Mouse (Mus musculus) midbrain, embryonic 15.5 days (tissue): Measurements from ENCODE around the gene Kctd8. TPM values are rescaled to one million over a fixed set of nuclear protein-coding genes. Genes with fewer than 3 reads are reported as not detected.

ENCODE experiments used
- ATAC-seq: fragments of 200-750 bp; cut with Nextera tagmentation; replicated peaks from 2 replicates; pipeline ENCODE4 v1.8.0; 2017; ENCODE audit warnings: moderate TSS enrichment
- H3K27ac ChIP-seq: fragments of 300-500 bp; sonication (generic); 2 replicates; pipeline ENCODE4 v1.5.1; 2015; ENCODE audit warnings: mild to moderate bottlenecking, inconsistent platforms
- H3K27me3 ChIP-seq: fragments of 300-500 bp; sonication (generic); replicated peaks from 2 replicates; pipeline ENCODE4 v1.6.1; 2015; ENCODE audit warnings: inconsistent platforms
- H3K36me3 ChIP-seq: fragments of 300-500 bp; sonication (generic); replicated peaks from 2 replicates; pipeline ENCODE4 v1.6.1; 2015; ENCODE audit warnings: inconsistent platforms
- H3K4me1 ChIP-seq: fragments of 300-500 bp; sonication (generic); 2 replicates; pipeline ENCODE4 v1.6.1; 2015; ENCODE audit warnings: inconsistent platforms
- H3K4me2 ChIP-seq: fragments of 300-500 bp; sonication (generic); 2 replicates; pipeline ENCODE4 v1.6.1; 2015; ENCODE audit warnings: inconsistent platforms, mild to moderate bottlenecking, moderate library complexity
- H3K4me3 ChIP-seq: fragments of 300-500 bp; sonication (generic); 2 replicates; pipeline ENCODE4 v1.5.1; 2015; ENCODE audit warnings: mild to moderate bottlenecking, inconsistent platforms
- H3K9ac ChIP-seq: fragments of 300-500 bp; sonication (generic); 2 replicates; pipeline ENCODE4 v1.6.1; 2015; ENCODE audit warnings: mild to moderate bottlenecking, inconsistent platforms
- H3K9me3 ChIP-seq: fragments of 300-500 bp; sonication (generic); 2 replicates; pipeline ENCODE4 v1.6.1; 2016; ENCODE audit warnings: inconsistent platforms
- WGBS: fragments of 180-500 bp; shearing (Covaris S2); methylation state at CpG from one replicate; pipeline ENCODE4 v1.1.7; 2015; ENCODE audit warnings: mixed read lengths; 5-methylcytosine and 5-hydroxymethylcytosine counted together
- polyA plus RNA-seq: library from polyadenylated mRNA; unstranded; fragments of >200 nt; fragmentation: Nextera tagmentation; extraction: Ambion mirVana; gene quantifications from 2 replicates; pipeline ENCODE4 v1.2.1, GENCODE M21; 2015

Gene Kctd8
- polyA plus RNA-seq, result 19.3 and 19.6 TPM in 2 replicates

DNA sequence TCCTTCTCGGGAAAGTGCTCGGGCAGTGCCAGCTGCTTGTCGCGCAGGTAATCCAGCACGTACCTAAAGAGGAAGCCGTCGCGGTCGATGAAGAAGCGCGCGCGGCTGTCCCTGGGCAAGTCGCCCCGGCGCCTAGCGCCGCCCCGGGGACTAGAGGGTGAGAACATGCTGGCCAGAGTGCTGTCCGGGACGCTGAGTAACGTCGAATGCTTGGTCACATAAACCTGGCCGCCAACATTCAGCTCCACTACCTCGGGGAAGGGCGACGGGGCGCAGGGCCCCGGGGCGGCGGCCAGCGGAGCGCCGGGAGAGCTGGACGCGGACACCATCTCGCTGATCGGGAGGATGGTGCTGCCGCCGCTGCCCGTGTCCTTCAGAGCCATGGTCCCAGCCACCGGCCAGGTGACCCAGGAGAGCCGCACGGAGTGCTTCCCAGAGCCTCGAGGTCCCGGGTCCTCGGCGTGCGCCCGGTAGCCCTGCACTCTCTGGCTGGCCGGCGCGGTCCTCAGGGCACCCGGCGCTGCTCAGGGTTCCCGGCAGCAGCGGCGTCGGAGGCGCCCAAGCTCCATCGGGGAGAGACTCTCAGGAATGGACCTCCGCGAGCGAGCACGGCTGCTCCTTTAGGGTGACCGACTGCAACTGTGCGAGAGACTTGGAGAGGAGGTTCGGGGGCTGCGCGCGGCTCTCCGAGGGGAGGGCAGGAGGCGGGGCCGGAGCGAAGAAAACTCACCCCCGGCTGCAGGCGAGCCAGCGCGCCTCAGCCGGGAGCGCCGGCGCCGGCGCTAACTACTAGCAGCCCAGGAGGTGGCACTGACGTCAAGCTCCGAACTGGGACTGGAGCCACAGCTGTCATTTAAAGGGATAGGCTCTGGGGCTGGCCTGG is at the start of gene Kctd8:
Gene Kctd8 (minus strand): TSS at position 761 of the 883 bp plus-strand sequence.
- ATAC-seq, result peak; percentile 95

DNA sequence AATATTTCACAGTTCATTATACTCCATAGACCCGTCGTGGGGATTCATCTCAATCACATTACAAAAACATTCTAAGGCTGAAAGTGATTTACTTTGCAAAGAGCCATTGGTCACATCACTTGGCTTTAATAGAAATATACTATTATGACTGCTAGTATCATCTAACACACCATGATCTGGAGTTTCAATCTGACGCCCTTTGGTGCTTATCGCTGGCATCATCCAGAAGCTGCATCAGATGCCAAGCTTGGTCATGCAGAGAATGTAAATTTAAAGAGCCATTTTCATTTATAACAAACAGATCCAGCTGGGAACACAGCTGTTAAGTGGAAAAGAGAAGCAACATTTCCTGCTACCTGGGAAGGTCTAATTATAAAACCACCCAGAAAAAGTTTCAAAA is 37.6 kb upstream of the Kctd8 start:
- H3K4me3 ChIP-seq, result no peak overlapping the region
- H3K4me1 ChIP-seq, result no peaks in the 10 kb centered on the region
- H3K9me3 ChIP-seq, result no peaks in the 10 kb centered on the region
- H3K4me2 ChIP-seq, result no peak overlapping the region
- H3K27ac ChIP-seq, result no peak overlapping the region
- no peak overlapping the region for H3K9ac ChIP-seq
- no peak for ATAC-seq
- H3K27me3 ChIP-seq, result no peaks in the 10 kb centered on the region
- H3K36me3 ChIP-seq, result no peaks in the 10 kb centered on the region
- WGBS, result 89% methylated on average over 4 of the region's 4 CpGs

More for the DNA sequence above, at the start of gene Kctd8:
- peak within 1 kb of the TSS; percentile 90 for H3K4me2 ChIP-seq
- H3K9ac ChIP-seq, result peak within 1 kb of the TSS; percentile 61
- H3K27me3 ChIP-seq, result no peaks in the 10 kb centered on the region
- H3K9me3 ChIP-seq, result no peaks in the 10 kb centered on the region
- WGBS, result under 1% methylated on average over 87 of the region's 87 CpGs
- peak within 1 kb of the TSS; percentile 67 for H3K27ac ChIP-seq
- H3K4me1 ChIP-seq, result peaks cover 16% of the 10 kb centered on the region; the same call in 1 of the 2 replicates
- H3K36me3 ChIP-seq, result no peaks in the 10 kb centered on the region
- peak within 1 kb of the TSS; percentile 70 for H3K4me3 ChIP-seq

DNA sequence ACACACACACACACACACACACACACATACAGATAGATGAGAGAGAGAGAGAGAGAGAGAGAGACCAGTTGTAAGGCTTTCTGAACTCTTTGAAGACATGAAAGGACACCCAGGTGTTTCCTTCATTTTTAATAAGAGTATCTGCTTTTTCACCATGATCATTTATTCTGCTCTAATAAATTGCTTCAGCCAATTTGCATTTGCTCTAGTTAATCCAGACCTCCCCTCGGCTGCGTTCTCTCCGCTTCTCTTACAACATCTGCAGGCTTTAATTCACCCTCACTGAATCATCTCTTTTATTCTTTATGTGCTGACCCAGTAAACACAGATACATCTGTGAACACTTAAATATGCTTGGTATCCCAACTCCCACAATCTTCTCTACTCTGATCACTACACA is 9.1 kb upstream of the Kctd8 start:
- Histone ChIP-seq H3K9me3 (no peaks in the 10 kb centered on the region), H3K36me3 (no peaks in the 10 kb centered on the region), H3K4me1 (no peaks in the 10 kb centered on the region), H3K27me3 (no peaks in the 10 kb centered on the region), H3K9ac (no peak overlapping the region), H3K4me2 (no peak overlapping the region), H3K27ac (no peak overlapping the region), H3K4me3 (no peak overlapping the region)
- ATAC-seq, result no peak
- 58% methylated on average over 3 of the region's 3 CpGs for WGBS

DNA sequence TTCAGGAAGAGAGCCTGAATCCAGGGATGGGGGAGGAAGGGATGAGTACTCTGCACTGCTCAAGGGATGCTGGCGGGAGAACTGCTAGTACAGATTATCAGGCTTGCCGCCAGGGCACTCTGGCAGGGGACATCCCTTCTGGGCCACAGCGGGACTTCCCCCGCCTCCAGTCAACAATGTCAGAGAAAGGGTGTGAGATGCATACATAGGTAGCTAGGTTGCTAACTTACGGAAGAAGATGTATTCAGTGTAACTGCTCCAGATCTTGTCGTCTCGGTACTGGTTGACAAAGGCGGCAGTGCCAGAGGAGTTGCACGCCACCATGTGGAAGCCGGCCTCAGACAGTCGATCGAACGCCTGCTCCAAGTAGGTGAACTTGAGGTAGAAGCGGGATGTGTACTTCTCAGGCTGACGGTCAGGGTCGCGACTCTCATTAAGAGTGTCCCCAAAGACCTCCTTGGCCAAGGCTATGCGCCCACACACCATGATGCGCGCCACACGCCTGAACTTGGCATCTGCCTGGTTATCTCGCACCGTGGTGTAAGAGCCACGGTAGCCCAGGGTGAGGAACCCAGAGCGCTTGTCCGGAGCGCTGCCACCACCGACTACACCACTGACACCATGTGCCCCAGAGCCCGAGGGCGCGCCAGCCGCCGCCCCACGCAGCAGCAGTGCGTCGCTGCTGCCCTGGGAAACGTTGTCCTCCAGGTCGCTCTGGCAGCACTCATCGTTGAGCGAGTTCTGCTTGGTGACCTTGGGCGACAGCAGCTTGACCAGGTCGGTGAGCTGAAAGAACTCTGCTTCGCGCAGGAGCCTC is 1.2 kb downstream of the Kctd8 start:
- no peaks in the 10 kb centered on the region for H3K27me3 ChIP-seq
- H3K9ac ChIP-seq, result peak overlapping the region; percentile 61
- H3K9me3 ChIP-seq, result no peaks in the 10 kb centered on the region
- peak overlapping the region; percentile 67 for H3K27ac ChIP-seq
- peak overlapping the region; percentile 70 for H3K4me3 ChIP-seq
- H3K4me1 ChIP-seq, result peaks cover 16% of the 10 kb centered on the region; the same call in 1 of the 2 replicates
- H3K36me3 ChIP-seq, result no peaks in the 10 kb centered on the region
- under 1% methylated on average over 44 of the region's 44 CpGs for WGBS
- peak overlapping the region; percentile 90 for H3K4me2 ChIP-seq
- ATAC-seq, result peak; percentile 76

DNA sequence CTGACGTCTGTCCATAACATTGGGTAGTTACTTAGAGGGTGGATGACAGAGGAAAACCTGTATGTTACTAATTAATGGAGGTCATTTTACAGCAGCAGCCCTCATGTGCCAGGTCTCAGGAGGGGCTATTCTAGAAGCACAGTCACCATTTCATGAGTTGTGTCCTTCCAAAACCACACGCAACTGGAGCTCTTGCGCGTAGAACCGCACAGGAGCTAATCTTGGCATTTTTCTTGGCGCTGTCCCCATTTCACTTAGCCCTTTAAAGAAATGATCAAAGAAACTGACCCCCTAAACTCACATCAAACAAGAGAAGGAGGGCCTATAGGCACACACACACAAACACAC is 1.9 kb downstream of the Kctd8 start:
- Histone ChIP-seq H3K4me1 (peaks cover 16% of the 10 kb centered on the region; the same call in 1 of the 2 replicates), H3K27me3 (no peaks in the 10 kb centered on the region), H3K9ac (no peak overlapping the region), H3K36me3 (no peaks in the 10 kb centered on the region), H3K9me3 (no peaks in the 10 kb centered on the region), H3K4me3 (peak overlapping the region; percentile 70), H3K4me2 (peak overlapping the region; percentile 90), H3K27ac (no peak overlapping the region)
- WGBS, result 68% methylated on average over 6 of the region's 6 CpGs
- ATAC-seq, result no peak

DNA sequence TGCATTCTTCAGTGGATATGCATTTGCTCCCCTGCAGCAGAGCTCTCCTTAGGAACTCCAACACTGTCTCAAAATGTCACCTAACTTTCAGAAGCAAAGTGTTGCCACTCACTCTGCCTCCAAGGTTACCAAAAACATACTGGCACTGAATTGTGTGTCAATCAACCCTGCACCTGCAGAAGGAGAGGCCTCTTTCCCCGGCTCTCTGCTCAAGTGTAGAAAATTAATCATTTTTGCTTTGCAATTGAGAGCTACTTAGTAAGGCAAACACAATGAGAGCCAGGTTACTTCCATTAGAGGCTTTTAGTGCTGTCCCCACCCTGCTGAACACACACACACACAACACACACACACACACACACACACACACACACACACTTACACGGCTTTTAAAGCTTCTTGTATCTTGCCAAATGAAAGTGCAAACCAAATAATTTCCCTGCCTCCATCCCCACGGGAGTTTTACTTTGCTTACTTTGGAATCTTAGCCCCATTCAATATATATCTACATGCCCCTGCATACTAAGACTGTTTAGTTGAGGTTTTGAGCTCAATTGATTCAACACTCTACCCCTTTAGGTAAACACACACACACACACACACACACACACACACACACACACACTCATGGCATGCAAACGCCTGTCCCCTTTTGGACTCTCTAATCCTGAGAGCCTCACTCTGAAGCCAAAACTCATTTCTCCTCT is 2.4 kb downstream of the Kctd8 start:
- H3K9me3 ChIP-seq, result no peaks in the 10 kb centered on the region
- H3K4me3 ChIP-seq, result peak overlapping the region; percentile 70
- no peak for ATAC-seq
- no peaks in the 10 kb centered on the region for H3K36me3 ChIP-seq
- H3K4me2 ChIP-seq, result peak overlapping the region; percentile 90
- H3K9ac ChIP-seq, result no peak overlapping the region; the same call in 1 of the 2 replicates
- 38% methylated on average over 4 of the region's 4 CpGs for WGBS
- H3K4me1 ChIP-seq, result peaks cover 16% of the 10 kb centered on the region; the same call in 1 of the 2 replicates
- no peaks in the 10 kb centered on the region for H3K27me3 ChIP-seq
- no peak overlapping the region; the same call in 1 of the 2 replicates for H3K27ac ChIP-seq

DNA sequence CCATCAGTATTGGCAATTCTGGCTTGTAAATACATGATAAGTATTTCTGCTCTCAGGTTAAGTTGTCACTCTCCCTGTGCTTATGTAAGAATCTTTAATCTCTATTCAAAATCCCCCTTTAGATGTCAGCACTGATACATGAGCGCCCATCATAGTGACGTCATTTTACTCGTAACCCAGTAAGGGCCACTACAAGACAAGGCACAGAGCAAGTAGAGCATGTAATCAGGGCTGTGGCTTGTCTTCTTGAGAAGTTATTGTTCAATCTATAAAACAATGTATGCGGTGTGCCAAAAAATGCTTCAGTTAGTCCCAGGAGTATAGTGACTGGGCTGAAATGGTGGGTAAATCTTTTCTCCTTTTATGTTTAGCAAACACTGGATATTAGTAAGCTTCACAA is 13.9 kb downstream of the Kctd8 start:
- Histone ChIP-seq H3K4me1 (no peaks in the 10 kb centered on the region), H3K36me3 (no peaks in the 10 kb centered on the region), H3K9ac (no peak overlapping the region), H3K4me3 (no peak overlapping the region), H3K4me2 (no peak overlapping the region), H3K27ac (no peak overlapping the region), H3K9me3 (no peaks in the 10 kb centered on the region), H3K27me3 (no peaks in the 10 kb centered on the region)
- no peak for ATAC-seq
- WGBS, result 68% methylated on average over 4 of the region's 4 CpGs

DNA sequence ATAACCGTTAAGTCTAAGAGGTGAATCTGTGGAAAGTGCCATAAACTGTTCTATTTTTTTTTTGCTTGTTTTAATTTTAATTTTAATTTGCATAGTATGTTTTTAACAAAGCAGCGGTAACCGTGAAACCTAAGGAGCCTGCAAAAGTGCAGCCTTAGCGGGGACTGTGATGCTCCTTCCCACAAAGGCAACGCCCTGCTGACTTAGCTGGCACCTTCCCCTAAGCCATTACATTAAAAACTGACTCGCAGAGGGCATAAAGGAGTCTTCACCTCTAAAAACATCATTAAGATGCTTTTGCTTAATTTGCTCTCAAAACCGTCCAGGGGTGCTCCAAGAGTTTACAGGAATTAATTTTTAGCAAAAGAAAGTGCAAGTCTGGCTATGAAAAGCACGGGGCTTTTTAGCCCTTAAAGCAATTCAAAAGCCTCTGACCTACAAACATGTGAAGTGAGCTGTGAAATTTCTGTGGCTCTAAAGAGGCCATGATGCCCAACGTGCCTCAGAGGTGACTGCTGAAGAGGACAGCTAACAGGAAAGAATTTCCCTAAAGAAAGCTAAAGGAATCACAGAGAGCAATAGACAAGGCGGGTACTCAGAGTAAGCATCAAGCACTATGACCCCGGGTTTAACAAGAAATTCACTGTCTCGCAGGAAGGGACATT is 16.8 kb downstream of the Kctd8 start:
- no peak overlapping the region for H3K9ac ChIP-seq
- no peaks in the 10 kb centered on the region for H3K9me3 ChIP-seq
- no peak overlapping the region for H3K27ac ChIP-seq
- no peaks in the 10 kb centered on the region for H3K4me1 ChIP-seq
- no peak for ATAC-seq
- no peak overlapping the region for H3K4me2 ChIP-seq
- no peaks in the 10 kb centered on the region for H3K36me3 ChIP-seq
- WGBS, result 42% methylated on average over 12 of the region's 12 CpGs
- H3K27me3 ChIP-seq, result no peaks in the 10 kb centered on the region
- H3K4me3 ChIP-seq, result no peak overlapping the region

DNA sequence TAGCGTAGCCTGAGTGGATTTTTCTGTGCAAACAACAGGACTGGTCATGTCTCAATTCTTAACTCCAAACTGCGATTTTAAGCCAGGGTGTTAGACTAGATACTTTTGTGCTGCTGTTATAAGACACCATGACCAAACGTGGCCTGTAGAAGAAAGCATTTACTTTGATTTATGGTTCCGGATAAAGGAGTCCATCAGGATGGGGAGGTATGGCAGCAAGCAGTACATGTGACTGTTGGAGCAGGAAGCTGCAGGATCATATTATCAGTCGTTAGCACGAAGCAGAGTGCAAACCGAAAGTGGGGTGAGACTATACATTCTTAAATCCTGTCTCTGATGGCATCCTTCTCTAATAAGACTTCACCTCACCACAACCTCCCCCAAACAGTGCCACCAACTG is 28.9 kb downstream of the Kctd8 start:
- Histone ChIP-seq H3K36me3 (no peaks in the 10 kb centered on the region), H3K27me3 (no peaks in the 10 kb centered on the region), H3K9ac (no peak overlapping the region), H3K4me3 (no peak overlapping the region), H3K27ac (no peak overlapping the region), H3K4me1 (no peaks in the 10 kb centered on the region), H3K4me2 (no peak overlapping the region), H3K9me3 (no peaks in the 10 kb centered on the region)
- no peak for ATAC-seq
- WGBS, result 82% methylated on average over 7 of the region's 7 CpGs

DNA sequence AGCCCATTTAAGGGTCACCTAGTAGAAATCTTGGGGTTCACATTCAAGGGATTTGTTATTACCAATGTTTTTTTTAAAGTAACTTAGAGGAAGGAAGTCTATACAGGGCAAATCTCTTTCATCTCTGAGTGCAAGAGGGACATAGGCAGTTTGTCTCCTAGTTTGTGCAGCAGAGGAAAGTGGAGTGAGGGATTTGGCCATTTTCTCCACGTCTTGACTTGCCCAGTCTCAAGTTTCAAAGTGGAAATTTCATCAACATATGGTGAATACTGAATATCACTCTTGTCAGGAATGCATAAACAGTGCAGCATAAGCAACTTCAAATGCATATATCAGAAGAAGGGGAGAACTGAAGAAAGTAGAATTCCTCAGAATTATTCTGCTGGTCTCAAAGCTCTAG is 39.8 kb downstream of the Kctd8 start:
- Histone ChIP-seq H3K9ac (no peak overlapping the region), H3K9me3 (no peaks in the 10 kb centered on the region), H3K4me2 (no peak overlapping the region), H3K27me3 (no peaks in the 10 kb centered on the region), H3K4me1 (no peaks in the 10 kb centered on the region), H3K27ac (no peak overlapping the region), H3K36me3 (no peaks in the 10 kb centered on the region), H3K4me3 (no peak overlapping the region)
- ATAC-seq, result no peak
- 63% methylated on average over 1 of the region's 1 CpGs for WGBS

DNA sequence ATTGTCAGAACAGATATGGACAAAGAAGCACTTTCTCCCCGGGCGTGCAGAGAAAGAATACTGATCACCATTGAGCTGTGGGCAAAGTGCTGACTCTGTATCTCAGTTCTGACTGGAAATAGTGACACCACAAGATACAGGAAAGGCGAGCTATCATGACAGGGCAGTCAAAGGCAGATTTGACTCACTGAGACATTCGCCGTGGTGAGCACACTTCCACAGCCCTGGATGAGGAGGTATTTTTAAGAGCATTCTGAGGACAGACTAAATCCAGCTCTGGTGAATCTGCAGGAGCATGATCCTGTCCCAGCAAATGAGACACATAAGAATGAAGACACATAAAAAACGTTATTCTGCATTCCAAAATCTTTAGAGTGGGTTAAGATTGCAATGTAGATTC is 49.1 kb downstream of the Kctd8 start:
- Histone ChIP-seq H3K27ac (no peak overlapping the region), H3K4me1 (no peaks in the 10 kb centered on the region), H3K9ac (no peak overlapping the region), H3K4me3 (no peak overlapping the region), H3K9me3 (no peaks in the 10 kb centered on the region), H3K36me3 (no peaks in the 10 kb centered on the region), H3K27me3 (no peaks in the 10 kb centered on the region), H3K4me2 (no peak overlapping the region)
- WGBS, result 83% methylated on average over 6 of the region's 6 CpGs
- ATAC-seq, result no peak
